Mouse (Mus musculus): ENCODE data around the gene Dpt.
"Not testable (repeated sequence)": the region's sequence is repeated elsewhere in the genome, so short reads cannot be mapped to it uniquely, and the experiment has no call there.

The Dpt gene

DNA sequence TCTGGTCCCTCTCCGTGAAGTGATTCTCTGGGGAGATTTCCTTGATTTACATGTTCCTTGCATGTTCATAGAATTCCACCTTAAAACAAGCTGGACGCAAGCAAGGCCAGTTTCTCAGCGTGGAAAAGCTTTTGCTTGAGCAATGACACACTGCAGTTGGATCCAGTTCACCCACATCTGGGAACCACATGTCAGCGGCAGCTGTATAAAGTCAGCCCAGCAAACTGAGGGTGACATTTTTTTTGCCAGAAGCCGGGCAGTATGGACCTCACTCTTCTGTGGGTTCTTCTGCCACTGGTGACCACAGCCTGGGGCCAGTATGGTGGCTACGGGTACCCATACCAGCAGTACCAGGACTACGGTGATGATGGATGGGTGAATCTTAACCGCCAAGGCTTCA, at the start of gene Dpt:
Dpt (plus strand) TSS at position 174 of the 400 bp plus-strand sequence.
- no peak for DNase-seq (ENCODE audit: low read depth)

DNA sequence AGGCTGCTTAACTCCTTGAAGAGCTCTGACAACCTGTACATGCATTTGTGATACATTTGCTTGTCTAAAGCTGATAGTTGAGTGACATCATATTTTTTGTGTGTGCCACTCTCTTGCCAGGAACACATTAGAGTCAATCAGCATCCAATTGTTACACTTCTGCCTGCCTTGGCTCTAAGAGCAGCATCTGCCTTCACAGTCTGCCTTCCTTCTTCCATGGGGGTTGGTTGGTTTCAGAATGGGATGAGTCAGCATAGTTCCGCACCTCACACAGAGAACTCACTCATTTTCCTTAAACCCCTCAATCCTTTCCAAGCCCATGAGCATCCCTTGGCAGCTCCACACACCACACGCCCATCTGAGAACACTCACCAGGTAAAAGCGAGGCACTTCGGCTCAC, 42.7 kb upstream of the Dpt start:
- DNase-seq (ENCODE audit: low read depth), result no peak

DNA sequence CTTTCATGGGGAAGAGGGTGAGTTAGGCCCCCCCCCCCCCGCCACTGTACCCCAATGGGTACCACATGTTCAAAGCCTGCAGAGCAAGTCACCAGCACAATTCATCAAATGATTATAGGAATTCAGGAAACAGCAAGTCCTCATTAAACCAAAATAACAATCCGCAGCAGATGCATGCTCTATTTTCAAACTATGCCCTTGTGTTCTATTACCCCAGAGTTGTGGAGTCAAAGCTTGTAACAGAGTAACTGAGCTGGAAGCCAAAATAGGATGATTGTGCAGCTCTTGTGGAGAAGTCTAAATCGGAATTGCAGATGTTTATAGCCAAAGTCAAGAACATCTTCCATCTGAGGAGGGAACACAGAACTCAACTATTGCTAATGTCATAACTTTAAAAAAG, 40.8 kb upstream of the Dpt start:
- no peak for DNase-seq (ENCODE audit: low read depth)

DNA sequence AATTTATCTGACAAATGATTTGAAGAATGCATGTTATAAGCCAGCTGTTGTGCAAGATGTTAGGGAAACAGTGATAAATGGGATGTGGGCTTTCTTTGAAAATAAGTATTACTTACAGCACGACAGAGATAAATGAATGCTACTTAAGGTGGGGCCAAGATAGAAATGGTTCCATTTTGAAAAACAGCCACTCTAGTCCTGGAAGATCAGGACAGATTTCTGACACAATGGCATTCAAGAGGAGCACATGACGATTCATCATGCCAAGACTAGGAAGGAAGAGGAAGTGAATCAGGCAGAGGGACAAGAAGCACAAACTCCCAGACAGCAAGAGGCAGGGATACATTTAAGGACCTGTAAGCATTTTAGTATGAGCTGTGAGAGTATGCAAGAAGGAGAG, 39.5 kb upstream of the Dpt start:
- no peak for DNase-seq (ENCODE audit: low read depth)

DNA sequence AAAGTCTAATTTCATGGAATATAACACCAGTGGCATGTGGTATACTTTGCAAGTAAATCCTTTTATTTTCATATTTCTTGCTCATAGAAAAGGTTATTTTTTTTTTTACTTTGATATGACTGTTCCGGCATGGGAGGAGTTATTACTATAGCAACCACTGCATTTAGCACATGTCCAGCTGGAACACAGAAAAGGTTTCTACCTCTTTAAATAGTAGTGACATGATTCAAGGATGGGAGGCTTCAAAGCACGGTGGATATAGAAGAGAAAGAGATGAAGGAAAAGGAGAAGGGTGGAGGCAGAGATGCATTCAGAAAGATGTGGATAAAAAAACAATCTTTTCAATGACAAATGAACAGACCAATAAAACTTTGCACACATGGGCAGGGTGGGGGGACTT, 38.0 kb upstream of the Dpt start:
- no peak for DNase-seq (ENCODE audit: low read depth)

DNA sequence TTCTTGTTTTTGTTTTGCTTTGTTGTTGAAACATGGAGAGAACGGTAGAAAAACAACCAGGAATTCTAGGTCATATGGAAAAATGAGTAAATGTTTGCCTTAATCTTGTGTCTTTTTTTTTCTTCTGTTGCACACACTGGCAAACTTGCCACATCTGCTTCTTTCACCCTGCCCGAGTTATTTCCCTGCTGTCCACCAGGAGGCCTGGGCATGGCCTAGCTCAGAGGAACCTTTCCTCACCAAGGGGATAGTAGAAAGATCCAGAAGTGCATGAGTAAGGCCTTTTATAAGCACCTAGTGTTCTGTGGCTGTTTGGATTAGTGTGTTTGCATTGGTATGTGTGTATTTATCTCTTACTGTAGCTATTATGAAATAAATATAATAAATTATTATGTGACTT, 34.2 kb upstream of the Dpt start:
- DNase-seq (ENCODE audit: low read depth), result peak; percentile 7

DNA sequence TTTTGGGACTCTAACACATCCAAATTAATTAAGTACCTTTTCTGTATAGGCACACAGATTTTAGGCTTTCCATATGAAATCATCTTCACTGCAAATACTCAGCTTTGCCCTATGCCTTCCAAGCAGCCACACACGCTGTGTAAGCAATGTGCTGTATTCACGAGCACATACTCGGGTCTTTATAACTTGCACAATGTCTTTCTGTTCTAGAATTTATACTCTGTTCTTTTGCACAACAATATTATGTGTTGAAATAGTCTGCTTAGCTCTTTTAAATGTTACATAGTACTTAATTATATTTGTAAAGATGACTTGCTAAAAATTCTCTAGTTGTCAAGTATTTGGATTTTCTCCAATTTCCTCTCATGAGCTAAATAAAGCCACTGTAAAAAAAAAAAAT, 29.8 kb upstream of the Dpt start:
- DNase-seq (ENCODE audit: low read depth), result no peak

DNA sequence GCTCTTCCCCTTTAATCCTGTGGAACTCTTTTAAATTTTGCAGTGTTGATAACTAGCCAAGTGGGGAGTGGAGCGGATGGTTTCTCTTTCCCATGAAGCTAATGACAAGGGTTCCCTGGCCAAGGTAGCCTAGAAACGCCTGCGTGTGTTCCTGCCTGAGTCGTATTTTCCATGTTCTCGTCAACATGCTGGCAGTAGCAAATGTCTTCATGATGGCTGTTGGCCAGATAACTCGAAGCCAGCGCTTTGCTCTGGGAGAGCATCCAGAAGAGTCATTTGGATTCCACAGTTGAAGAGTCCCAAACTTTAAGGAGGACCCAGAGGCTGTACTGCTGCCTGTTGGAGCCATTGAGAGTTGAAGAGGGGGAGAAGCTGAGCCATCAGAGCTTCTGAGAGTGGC, 25.8 kb upstream of the Dpt start:
- no peak for DNase-seq (ENCODE audit: low read depth)

DNA sequence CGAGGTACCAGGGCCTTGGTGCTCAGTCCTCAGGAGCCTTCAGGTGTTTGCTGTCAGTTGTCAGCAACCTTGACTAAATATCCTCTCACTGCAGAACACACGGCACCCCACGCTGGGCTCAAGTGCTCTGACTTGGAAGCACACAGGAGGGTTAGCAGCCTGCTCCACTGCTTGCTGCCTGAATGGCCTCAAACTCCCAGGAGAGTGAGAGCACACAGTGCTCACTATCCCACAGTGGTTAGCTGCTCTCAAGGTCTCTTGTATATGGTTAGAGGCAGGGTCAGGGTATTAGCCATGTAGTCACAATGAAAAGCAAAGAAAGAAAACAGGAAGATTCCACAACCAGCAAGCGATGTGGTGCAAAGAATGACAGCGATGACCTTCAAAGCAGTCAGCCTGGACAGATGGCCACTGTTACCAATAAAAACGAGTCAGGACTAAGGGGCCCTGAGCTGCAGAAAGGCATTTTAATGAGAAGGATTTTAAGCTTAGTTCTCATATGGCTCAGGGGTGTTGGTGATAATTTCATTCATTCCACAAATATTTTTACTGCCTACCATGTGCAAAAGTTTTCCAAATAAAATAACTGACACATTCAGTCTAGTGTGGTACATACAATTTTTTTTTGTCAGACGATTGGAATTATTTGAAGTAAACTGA, 15.5 kb upstream of the Dpt start:
- no peak for DNase-seq (ENCODE audit: low read depth)

DNA sequence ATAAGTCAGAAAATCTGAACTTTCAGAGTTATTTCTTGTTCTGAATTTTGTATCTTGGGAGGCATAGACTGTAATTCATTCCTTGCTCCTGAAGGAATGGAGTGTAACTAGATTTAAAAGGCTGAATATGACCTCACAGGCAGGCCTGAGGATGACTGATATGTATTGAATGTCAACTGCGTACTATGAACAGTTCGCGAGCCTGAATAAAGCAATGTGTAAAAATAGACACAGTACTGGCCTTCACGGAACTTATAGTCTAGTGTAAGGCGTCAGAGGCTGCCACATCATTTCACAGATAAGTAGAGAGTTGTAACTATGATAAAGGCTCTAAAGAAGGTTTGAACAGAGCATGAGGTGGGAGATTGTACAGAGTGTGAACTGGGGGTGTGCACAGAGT, 10.3 kb upstream of the Dpt start:
- DNase-seq (ENCODE audit: low read depth), result no peak

DNA sequence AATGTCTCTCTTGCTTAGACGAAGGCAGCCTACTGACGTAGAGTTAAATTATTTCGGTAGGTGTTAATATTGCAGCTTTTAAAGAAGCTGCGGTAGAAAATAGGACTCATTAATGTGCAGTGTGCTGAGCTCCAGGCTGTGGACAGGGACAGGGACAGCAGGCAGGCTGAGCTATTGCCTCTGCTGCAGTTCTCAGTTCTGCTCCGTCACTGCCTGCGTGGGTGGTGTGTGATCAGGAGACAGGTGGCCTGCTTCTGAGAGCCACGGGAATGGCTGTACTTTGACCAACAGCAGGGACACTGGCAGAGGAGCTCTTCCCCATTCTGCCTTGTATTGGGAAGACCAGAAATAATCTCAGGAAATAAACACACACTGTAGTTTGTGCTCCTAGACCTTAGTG, 8.7 kb upstream of the Dpt start:
- DNase-seq (ENCODE audit: low read depth), result no peak

DNA sequence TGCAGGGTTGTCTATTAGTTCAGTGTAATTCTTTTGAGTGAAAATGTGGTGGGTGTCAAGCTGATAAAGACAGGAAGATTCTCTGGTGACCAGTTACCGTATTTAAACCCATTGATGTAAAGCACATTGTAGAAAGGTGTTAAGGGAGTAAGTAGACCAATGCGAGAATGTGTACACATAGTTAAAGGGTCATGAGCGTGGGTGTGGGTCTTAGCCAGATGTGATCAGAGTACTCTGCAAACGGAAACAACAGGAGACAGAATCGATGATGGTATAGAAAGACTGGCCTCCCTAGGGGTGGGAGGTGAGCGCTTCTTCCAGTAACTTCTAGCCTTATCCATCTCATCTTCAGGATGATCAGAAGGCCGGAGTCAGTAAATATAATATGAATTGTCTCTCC, 8.2 kb upstream of the Dpt start:
- no peak for DNase-seq (ENCODE audit: low read depth)

DNA sequence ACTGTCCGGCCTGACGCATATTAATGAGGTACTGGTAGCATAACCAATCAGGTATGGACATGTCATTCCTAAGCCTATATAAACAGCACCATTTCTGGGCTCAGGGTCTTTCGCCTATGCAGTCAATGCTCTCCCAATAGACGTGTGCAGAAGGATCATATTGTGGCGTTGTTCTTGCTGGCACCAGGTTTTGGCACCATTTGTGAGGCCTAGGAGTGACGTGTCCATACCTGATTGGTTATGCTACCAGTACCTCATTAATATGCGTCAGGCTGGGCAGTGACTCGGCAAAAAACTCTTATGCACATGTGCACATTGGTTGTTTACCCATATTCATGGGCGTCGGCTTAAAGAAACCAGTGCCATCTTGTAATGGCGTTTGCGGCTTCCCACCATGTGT, 6.1 kb upstream of the Dpt start:
- not testable (repeated sequence) for DNase-seq (ENCODE audit: low read depth)

DNA sequence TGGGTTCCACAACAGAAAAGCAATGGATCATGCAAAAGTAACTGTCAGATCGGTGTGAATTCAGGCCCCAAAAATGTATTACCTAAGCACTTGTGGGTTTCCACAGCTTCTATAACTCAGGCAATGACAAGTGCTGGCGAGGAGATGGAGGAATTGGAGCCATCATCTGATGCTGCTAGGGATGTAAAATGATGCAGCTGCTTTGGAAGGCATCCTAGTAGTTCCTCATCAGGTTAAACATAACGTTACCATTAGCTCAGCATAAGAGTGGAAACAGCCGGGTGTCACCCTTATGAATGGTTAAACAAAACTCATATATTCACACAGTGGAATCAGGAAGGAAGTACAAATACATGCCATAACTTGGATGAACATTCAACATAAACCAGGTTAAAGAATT, 3.4 kb upstream of the Dpt start:
- no peak for DNase-seq (ENCODE audit: low read depth)

DNA sequence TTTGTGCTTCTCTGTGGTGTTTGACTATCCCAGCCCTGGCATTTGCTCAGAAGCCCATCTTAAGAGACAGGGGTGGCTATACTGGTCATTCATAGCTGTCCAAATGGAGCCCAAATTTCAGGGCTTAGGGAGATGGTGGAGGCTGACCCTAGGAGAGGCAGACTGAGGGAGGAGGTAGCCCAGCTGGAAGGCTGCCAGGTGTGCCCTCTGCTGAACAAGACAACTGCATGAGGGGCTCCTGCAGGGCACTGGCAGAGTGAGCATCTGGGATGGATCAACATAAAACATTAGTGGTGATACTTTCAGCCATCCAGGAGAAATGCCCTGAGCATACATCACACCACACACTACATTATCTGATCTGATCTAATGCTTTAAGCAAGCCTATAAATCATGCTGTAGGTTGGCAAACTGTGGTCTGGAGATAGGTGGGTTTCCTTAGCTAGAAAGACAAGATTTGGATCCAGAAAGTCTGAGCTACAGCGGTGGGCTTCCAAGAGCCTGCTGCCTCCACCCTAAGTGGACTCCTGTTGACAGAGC, 1.4 kb downstream of the Dpt start:
- DNase-seq (ENCODE audit: low read depth), result no peak

DNA sequence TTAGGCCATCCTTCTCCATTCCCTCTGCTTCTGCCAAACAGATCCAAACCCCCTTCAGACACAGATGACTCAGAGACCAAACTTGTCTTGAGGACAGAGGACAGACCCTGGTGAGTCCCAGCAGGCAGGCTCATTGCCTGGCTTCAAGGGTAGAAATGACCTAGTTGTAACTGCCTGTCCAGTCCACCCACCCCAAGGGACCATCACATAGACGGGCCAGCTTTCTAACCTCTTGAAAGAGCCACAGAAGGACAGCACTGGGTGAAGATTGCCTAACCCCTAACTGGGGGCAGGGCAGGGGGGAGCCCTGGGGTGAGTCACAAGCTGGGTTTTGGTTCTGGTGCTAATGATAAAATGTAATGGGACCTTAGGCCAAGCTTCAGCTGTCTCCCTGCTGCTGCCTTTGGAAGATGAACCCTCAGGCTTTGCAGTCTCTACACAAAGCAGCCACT, 2.1 kb downstream of the Dpt start:
- DNase-seq (ENCODE audit: low read depth), result no peak

DNA sequence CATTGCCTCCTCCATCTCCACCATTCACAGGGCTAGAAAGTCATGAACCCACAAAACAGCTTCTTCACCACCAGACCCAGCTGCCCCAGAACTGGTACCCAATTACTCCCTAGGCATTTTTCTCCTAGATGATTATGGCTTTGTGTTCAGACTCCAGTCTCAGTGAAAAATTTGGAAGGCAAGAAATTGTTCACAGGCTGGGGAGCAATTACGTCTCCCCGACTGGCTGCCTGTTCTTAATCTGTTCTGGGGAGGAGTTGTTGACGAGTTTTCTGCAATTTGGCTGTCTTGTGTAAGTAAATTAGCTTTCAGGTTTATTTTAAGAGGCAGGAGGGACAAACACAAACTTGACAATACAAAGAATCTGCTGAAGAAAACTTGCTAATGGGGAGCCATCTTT, 2.7 kb downstream of the Dpt start:
- DNase-seq (ENCODE audit: low read depth), result no peak

DNA sequence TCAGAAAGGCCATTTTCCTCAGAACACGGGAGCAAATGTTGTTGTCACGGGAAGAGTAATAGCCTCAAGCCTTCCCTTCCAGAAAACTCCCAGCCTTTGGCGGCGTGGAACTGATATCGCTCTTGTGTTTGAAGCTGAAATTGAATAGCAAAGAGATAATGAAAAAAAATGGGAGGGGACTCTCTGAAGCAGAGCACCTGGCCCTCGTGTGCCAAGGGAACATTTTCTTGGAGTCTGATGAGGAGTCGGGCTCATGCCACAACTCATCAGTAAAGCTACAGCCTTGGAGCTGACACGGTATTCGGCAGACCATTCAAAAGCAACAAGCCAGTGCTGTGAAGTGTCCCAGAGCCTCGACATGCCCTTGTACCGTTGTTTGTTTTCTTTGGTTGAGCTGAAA, 7.8 kb downstream of the Dpt start:
- no peak for DNase-seq (ENCODE audit: low read depth)

DNA sequence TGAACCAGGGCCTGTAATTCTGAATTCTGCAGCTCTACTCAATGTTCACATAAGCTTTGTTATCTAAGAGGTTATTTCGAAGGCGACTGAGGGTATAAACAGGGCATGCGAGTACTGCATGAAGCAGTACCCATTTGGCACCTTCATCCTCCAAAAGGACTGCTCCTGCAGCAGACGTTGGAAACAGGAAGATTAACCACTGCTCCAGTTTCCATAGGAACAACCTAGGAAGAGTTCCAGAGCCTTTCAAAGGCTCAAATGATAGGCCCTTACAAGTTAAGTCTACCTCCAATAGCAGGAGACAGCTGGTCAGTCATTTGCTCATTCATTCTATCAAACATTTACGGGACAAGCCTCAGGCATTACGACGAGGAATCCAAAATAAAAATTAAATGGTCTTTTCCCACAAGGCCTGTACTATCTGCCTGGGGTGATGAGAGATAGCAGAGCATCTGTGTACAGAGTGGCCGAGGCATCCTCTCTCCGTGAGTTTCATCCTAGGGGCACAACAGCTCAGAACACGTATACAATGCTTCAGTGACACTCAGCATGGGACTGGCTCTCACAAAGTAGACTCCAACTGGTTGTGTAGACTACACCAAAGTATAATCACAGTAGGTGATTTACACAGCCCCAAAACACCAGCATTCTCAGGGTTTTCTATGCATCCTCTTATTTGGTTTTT, 8.4 kb downstream of the Dpt start:
- no peak for DNase-seq (ENCODE audit: low read depth)

DNA sequence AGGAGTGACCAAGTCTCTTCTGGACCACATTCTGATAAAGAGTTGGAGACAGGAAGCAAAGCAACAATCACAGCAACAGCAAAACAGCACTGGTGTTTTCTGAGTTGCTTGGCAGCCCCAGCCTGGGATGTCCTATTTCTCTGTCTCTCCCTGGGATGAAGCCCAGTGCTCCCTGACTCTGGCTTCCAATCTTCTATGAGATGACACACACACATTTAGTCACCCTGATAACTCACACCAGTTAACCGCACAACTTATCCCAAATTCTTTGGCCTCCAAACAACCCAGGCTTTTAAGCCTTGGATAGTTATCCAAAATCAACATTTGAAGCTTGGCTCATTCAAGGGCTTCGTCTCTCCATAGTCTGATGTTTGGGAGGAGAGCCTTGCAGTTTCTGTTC, 12.9 kb downstream of the Dpt start:
- no peak for DNase-seq (ENCODE audit: low read depth)

DNA sequence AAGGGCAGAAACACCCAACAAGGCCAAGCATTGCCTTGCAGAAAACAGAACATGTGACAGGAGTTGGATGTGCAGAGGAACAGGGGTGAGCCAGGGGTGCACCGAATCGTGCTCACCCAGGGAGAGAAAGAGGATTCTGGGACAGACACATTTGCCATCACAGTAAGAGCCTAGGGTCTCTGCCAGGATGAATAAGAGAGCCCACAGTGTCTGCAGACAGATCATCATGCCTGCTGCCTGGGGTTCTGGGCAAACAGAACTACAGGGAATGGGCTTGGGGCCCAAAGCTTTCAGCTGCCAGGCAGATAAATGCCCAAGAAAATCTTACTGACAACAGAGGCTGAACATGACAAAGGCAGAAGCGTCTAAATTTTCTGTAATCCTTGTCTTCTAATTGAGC, 14.9 kb downstream of the Dpt start:
- no peak for DNase-seq (ENCODE audit: low read depth)

DNA sequence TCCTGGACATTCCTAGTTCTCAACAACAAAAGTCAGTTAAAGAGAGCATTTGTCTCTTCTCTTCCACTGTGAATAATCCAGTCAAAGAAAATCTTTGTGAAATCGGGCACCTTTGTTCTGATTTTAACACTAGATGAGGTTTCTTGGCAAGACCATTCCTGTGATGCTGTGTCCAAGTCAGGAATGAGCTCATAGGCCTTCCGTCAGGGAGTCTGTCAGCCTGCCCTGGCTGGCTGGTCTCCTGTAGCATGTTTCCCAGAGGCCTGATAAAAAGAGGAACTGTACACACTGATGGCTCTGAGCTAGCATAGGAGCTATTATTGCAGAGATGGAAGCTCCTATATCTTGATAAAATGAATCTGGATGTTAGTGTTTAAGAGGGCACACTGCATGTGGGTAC, 17.8 kb downstream of the Dpt start:
- DNase-seq (ENCODE audit: low read depth), result no peak

DNA sequence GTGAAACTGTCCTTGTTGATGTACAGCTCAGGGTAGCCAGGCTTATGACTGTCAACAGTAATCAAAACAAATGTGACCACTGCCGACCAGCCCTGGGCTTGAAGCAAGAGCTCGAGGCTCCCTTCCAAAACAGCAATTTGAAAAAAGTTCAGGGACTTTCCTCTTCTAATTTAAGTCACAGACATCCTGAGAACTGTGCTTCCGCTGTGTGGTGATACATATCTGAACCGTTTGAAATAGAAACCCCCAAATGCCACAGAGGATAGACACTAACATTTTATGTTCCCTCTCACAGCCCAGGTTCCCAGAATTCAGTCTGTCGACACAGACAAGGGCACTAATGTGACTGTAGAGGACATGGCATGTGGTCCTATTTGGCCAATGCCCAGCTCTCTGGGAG, 18.9 kb downstream of the Dpt start:
- DNase-seq (ENCODE audit: low read depth), result peak; percentile 1

DNA sequence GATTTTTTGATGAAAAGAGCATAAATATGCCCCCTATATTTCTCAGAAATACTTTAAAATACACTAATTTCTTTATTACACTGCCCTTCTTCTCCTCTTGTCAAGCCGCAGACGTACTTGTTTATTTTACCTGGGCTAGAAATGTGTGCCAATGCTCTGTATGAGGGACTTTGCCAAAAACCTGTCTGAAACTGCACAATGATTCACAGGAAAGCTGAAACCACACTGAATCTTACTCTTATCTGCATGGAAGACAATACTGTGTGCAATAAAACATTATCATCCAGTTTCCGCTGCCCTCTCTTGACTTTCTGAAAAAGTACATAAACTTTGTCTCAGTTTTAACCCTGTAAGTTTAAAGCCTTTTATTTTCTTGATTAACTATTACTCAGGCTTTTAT, 20.9 kb downstream of the Dpt start:
- DNase-seq (ENCODE audit: low read depth), result no peak

Data from 416B (cell line).